Mouse (Mus musculus) liver, embryonic 13.5 days (tissue): Measurements from ENCODE around the gene Eppin. TPM values are rescaled to one million over a fixed set of nuclear protein-coding genes. Genes with fewer than 3 reads are reported as not detected.

Experiments
- polyA plus RNA-seq: library from polyadenylated mRNA; unstranded; fragments of >200 nt; fragmentation: Nextera tagmentation; extraction: Ambion mirVana; gene quantifications from 2 replicates; pipeline ENCODE4 v1.2.1, GENCODE M21; 2015

Eppin gene
- polyA plus RNA-seq, 1 experiment from 2014 or later, result not detected

Other genes starting within 250 kb of the Eppin start
- 16.6 and 20.5 TPM in 2 replicates for gene Slpi, start 204.5 kb downstream of the Eppin start, polyA plus RNA-seq
- gene Rbpjl, start 190.5 kb downstream of the Eppin start, polyA plus RNA-seq, result 0.02 TPM in 2 replicates
- 0.13 and 0.35 TPM in 2 replicates for gene Matn4, start 188.4 kb downstream of the Eppin start, polyA plus RNA-seq
- gene Sdc4, start 149.7 kb downstream of the Eppin start, polyA plus RNA-seq, result 33.6 and 37.0 TPM in 2 replicates
- 28.5 and 33.2 TPM in 2 replicates for gene Sys1, start 136.6 kb downstream of the Eppin start, polyA plus RNA-seq
- 5.3 and 5.7 TPM in 2 replicates for gene Gm20458, start 132.6 kb downstream of the Eppin start, polyA plus RNA-seq
- gene Trp53tg5, start 119.9 kb downstream of the Eppin start, polyA plus RNA-seq, result not detected in 2 replicates
- gene Dbndd2, start 107.5 kb downstream of the Eppin start, polyA plus RNA-seq, result 0.79 and 1.9 TPM in 2 replicates
- gene Pigt, start 96.1 kb downstream of the Eppin start, polyA plus RNA-seq, result 22.3 and 23.8 TPM in 2 replicates
- gene Wfdc2, start 31.2 kb downstream of the Eppin start, polyA plus RNA-seq, result 1.2 and 1.9 TPM in 2 replicates
- not detected in 2 replicates for gene Spint3, start 20.1 kb downstream of the Eppin start, polyA plus RNA-seq
- gene Wfdc6a, start 8.1 kb downstream of the Eppin start, polyA plus RNA-seq, result 0.13 and 0.19 TPM in 2 replicates
- not detected in 2 replicates for gene Wfdc6b, start 19.9 kb upstream of the Eppin start, polyA plus RNA-seq
- gene Wfdc8, start 20.0 kb upstream of the Eppin start, polyA plus RNA-seq, result not detected in 2 replicates
- not detected in 2 replicates for gene Wfdc16, start 45.2 kb upstream of the Eppin start, polyA plus RNA-seq
- gene Wfdc10, start 62.5 kb upstream of the Eppin start, polyA plus RNA-seq, result not detected in 2 replicates
- not detected in 2 replicates for gene Wfdc9, start 63.0 kb upstream of the Eppin start, polyA plus RNA-seq
- not detected in 2 replicates for gene Wfdc11, start 80.5 kb upstream of the Eppin start, polyA plus RNA-seq
- not detected in 2 replicates for gene Wfdc13, start 91.5 kb upstream of the Eppin start, polyA plus RNA-seq
- not detected in 2 replicates for gene Spint4, start 104.9 kb upstream of the Eppin start, polyA plus RNA-seq
- gene Spint5, start 121.7 kb upstream of the Eppin start, polyA plus RNA-seq, result not detected in 2 replicates
- 0.93 and 1.0 TPM in 2 replicates for gene Wfdc3, start 152.3 kb upstream of the Eppin start, polyA plus RNA-seq
- gene Dnttip1, start 152.4 kb upstream of the Eppin start, polyA plus RNA-seq, result 47.3 and 49.8 TPM in 2 replicates
- gene Ube2c, start 176.3 kb upstream of the Eppin start, polyA plus RNA-seq, result 762 and 764 TPM in 2 replicates
- gene Tnnc2, start 186.4 kb upstream of the Eppin start, polyA plus RNA-seq, result 5.1 and 8.4 TPM in 2 replicates
- 4.1 TPM in 2 replicates for gene Snx21, start 192.2 kb upstream of the Eppin start, polyA plus RNA-seq
- gene Acot8, start 211.3 kb upstream of the Eppin start, polyA plus RNA-seq, result 18.8 and 20.3 TPM in 2 replicates
- 4.3 and 5.1 TPM in 2 replicates for gene Zswim3, start 211.5 kb upstream of the Eppin start, polyA plus RNA-seq
- 6.2 and 6.9 TPM in 2 replicates for gene Zswim1, start 229.1 kb upstream of the Eppin start, polyA plus RNA-seq
- gene Spata25, start 234.9 kb upstream of the Eppin start, polyA plus RNA-seq, result not detected in 2 replicates
- gene Ctsa, start 239.3 kb upstream of the Eppin start, polyA plus RNA-seq, result 65.4 and 69.2 TPM in 2 replicates
- 2.4 and 2.5 TPM in 2 replicates for gene Neurl2, start 239.9 kb upstream of the Eppin start, polyA plus RNA-seq